Mouse (Mus musculus) erythroblast, embryonic 14.5 days (primary cell): ENCODE data around the gene Hjurp.

Source experiments
- GATA1 ChIP-seq: IDR thresholded peaks from 2 replicates; pipeline ENCODE4 v1.6.1; 2012; ENCODE audit warnings: low read length, inconsistent platforms, mixed read lengths
- TAL1 ChIP-seq: IDR thresholded peaks from 3 replicates; pipeline ENCODE4 v1.6.1; 2012; ENCODE audit warnings: low read length, inconsistent platforms, mixed read lengths

- TF ChIP-seq TAL1 (no peak), GATA1 (no peak)
These were observed 58.8 kb downstream of the Hjurp start for GRCm38 (mm10) chr1:88218591-88218990.
